Mouse (Mus musculus): ENCODE data around the gene Adamts13. TPM values are rescaled to one million over a fixed set of nuclear protein-coding genes. Genes with fewer than 3 reads are reported as not detected.

The Adamts13 gene
- 0.05 and 0.59 TPM in 2 replicates for polyA plus RNA-seq (2015; fragmentation: Nextera tagmentation; extraction: Ambion mirVana)

DNA sequence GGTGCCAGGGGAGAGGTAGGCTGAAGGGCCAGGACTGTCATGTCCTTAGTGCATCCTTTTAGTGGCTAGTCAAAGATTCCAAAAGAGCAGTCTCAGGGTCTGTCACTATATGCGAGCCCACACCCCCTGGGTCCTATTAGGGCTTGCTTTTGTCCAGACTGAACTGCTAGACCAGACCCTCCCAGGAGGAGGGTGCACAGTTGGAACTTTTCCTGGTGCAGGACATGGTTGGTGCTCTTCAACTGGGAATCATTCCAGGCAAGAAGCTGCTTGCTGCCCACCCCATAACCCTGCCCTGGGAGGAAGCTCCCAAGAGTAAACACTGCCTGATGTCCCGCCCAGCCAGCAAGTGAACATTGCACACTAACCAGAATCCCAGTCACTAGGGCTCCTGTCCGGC lies at the start of gene Adamts13:
TSS of gene Adamts13 (plus strand) at position 301 of the 400 bp plus-strand sequence.

GRCm38 (mm10) chr2:26933304-26934055 lies 39.7 kb upstream of the Adamts13 start, which contains the start of the genes Surf4 and Stkld1:
Gene Surf4 (minus strand): TSS chr2:26933928.
Gene Stkld1 (plus strand): TSS chr2:26934047.

GRCm38 (mm10) chr2:26963923-26964723 lies 9.1 kb upstream of the Adamts13 start, which contains the start of gene Rexo4:
Gene Rexo4 (minus strand): TSS chr2:26964386.

GRCm38 (mm10) chr2:27009714-27010244 lies 36.6 kb downstream of the Adamts13 start, which contains the start of gene Cacfd1:
Gene Cacfd1 (plus strand): TSS chr2:27009926.

GRCm38 (mm10) chr2:27027618-27028436 lies 54.6 kb downstream of the Adamts13 start, which contains the start of gene Slc2a6:
Gene Slc2a6 (minus strand): TSS chr2:27027998.

Other genes starting within 250 kb of the Adamts13 start
- gene Abo, start 108.4 kb upstream of the Adamts13 start, polyA plus RNA-seq (2015; fragmentation: Nextera tagmentation; extraction: Ambion mirVana), result not detected in 2 replicates
- 21.4 and 24.1 TPM in 2 replicates for gene Surf6, start 70.5 kb upstream of the Adamts13 start, polyA plus RNA-seq (2015; fragmentation: Nextera tagmentation; extraction: Ambion mirVana)
- gene Med22, start 62.7 kb upstream of the Adamts13 start, polyA plus RNA-seq (2015; fragmentation: Nextera tagmentation; extraction: Ambion mirVana), result 87.1 and 97.3 TPM in 2 replicates
- 397 and 408 TPM in 2 replicates for gene Rpl7a, start 62.7 kb upstream of the Adamts13 start, polyA plus RNA-seq (2015; fragmentation: Nextera tagmentation; extraction: Ambion mirVana)
- gene Surf2, start 57.0 kb upstream of the Adamts13 start, polyA plus RNA-seq (2015; fragmentation: Nextera tagmentation; extraction: Ambion mirVana), result 52.4 and 56.1 TPM in 2 replicates
- gene Surf1, start 56.9 kb upstream of the Adamts13 start, polyA plus RNA-seq (2015; fragmentation: Nextera tagmentation; extraction: Ambion mirVana), result 119 and 120 TPM in 2 replicates
- gene Surf4, start 39.5 kb upstream of the Adamts13 start, polyA plus RNA-seq (2015; fragmentation: Nextera tagmentation; extraction: Ambion mirVana), result 102 and 103 TPM in 2 replicates
- 0.06 and 0.68 TPM in 2 replicates for gene Stkld1, start 39.4 kb upstream of the Adamts13 start, polyA plus RNA-seq (2015; fragmentation: Nextera tagmentation; extraction: Ambion mirVana)
- gene Rexo4, start 9.0 kb upstream of the Adamts13 start, polyA plus RNA-seq (2015; fragmentation: Nextera tagmentation; extraction: Ambion mirVana), result 29.3 and 30.3 TPM in 2 replicates
- gene Cacfd1, start 36.5 kb downstream of the Adamts13 start, polyA plus RNA-seq (2015; fragmentation: Nextera tagmentation; extraction: Ambion mirVana), result 85.5 and 93.0 TPM in 2 replicates
- gene Slc2a6, start 54.6 kb downstream of the Adamts13 start, polyA plus RNA-seq (2015; fragmentation: Nextera tagmentation; extraction: Ambion mirVana), result 23.8 and 25.0 TPM in 2 replicates
- not detected in 2 replicates for gene Mymk, start 98.8 kb downstream of the Adamts13 start, polyA plus RNA-seq (2015; fragmentation: Nextera tagmentation; extraction: Ambion mirVana)
- gene Adamtsl2, start 106.0 kb downstream of the Adamts13 start, polyA plus RNA-seq (2015; fragmentation: Nextera tagmentation; extraction: Ambion mirVana), result 4.7 and 4.9 TPM in 2 replicates
- gene Fam163b, start 169.1 kb downstream of the Adamts13 start, polyA plus RNA-seq (2015; fragmentation: Nextera tagmentation; extraction: Ambion mirVana), result 19.7 and 21.8 TPM in 2 replicates
- 0.11 and 0.17 TPM in 2 replicates for gene Dbh, start 191.8 kb downstream of the Adamts13 start, polyA plus RNA-seq (2015; fragmentation: Nextera tagmentation; extraction: Ambion mirVana)

All from neural tube, postnatal 0 days (tissue).